Mouse (Mus musculus) myocyte (in vitro differentiated cells): ENCODE data around the gene Upf2. TPM values are rescaled to one million over a fixed set of nuclear protein-coding genes. Genes with fewer than 3 reads are reported as not detected.
"Not testable (repeated sequence)": the region's sequence is repeated elsewhere in the genome, so short reads cannot be mapped to it uniquely, and the experiment has no call there.

ENCODE experiments used
- H3K27me3 ChIP-seq: one replicate; pipeline ENCODE4 v1.6.1; 2011; ENCODE audit not compliant: control insufficient read depth, insufficient read depth, insufficient read length
- H3K36me3 ChIP-seq: one replicate; pipeline ENCODE4 v1.6.1; 2011; ENCODE audit not compliant: control insufficient read depth, insufficient read depth
- H3K4me2 ChIP-seq: one replicate; pipeline ENCODE4 v1.6.1; 2011; ENCODE audit warnings: low read depth, control low read depth
- H3K4me3 ChIP-seq: one replicate; pipeline ENCODE4 v1.5.1; 2011; ENCODE audit warnings: mild to moderate bottlenecking, control low read depth, moderate library complexity
- H3K79me2 ChIP-seq: one replicate; pipeline ENCODE4 v1.6.1; 2011; ENCODE audit not compliant: control insufficient read depth, insufficient read depth
- H3ac ChIP-seq: one replicate; pipeline ENCODE4 v1.6.1; 2011; ENCODE audit not compliant: control insufficient read depth, insufficient read length
- CEBPB ChIP-seq: IDR thresholded peaks from 2 replicates; pipeline ENCODE4 v1.6.1; 2011; ENCODE audit warnings: mild to moderate bottlenecking, moderate library complexity; ENCODE audit not compliant: poor library complexity, insufficient read depth, severe bottlenecking
- E2F4 ChIP-seq: IDR thresholded peaks from one replicate; pipeline ENCODE4 v1.6.1; 2011; ENCODE audit warnings: mild to moderate bottlenecking, control low read depth, moderate library complexity; ENCODE audit not compliant: insufficient read depth
- MAX ChIP-seq: IDR thresholded peaks from one replicate; pipeline ENCODE4 v1.6.1; 2011; ENCODE audit warnings: low read depth, mild to moderate bottlenecking, control low read depth
- MYOD1 ChIP-seq, 3 experiments: IDR thresholded peaks; one replicate each; pipeline ENCODE4 v1.6.1; 2011; ENCODE audit warnings: control low read depth in 2 of 3, low read depth in 2 of 3, mild to moderate bottlenecking in 2 of 3, moderate library complexity in 1 of 3; ENCODE audit not compliant: insufficient read length in 2 of 3, control insufficient read depth in 1 of 3
- MYOG ChIP-seq, 3 experiments: IDR thresholded peaks; one replicate each; pipeline ENCODE4 v1.6.1; 2011; ENCODE audit warnings: control low read depth in 2 of 3, low read depth in 2 of 3, mild to moderate bottlenecking in 2 of 3; ENCODE audit not compliant: insufficient read length in 2 of 3, control insufficient read depth in 1 of 3, insufficient read depth in 1 of 3
- POLR2A ChIP-seq: IDR thresholded peaks from one replicate; pipeline ENCODE4 v1.6.1; 2011; ENCODE audit warnings: low read depth, mild to moderate bottlenecking, control low read depth, moderate library complexity; ENCODE audit not compliant: insufficient read length
- POLR2AphosphoS2 ChIP-seq: IDR thresholded peaks from one replicate; pipeline ENCODE4 v1.6.1; 2011; ENCODE audit warnings: low read depth, control low read depth; ENCODE audit not compliant: insufficient read length
- REST ChIP-seq: IDR thresholded peaks from one replicate; pipeline ENCODE4 v1.6.1; 2011; ENCODE audit warnings: mild to moderate bottlenecking, control low read depth, moderate library complexity; ENCODE audit not compliant: insufficient read depth, insufficient read length
- SRF ChIP-seq: IDR thresholded peaks from one replicate; pipeline ENCODE4 v1.6.1; 2011; ENCODE audit warnings: low read depth; ENCODE audit not compliant: control insufficient read depth, insufficient read length
- TCF12 ChIP-seq: IDR thresholded peaks from one replicate; pipeline ENCODE4 v1.6.1; 2011; ENCODE audit warnings: mild to moderate bottlenecking, control low read depth; ENCODE audit not compliant: poor library complexity, insufficient read depth, severe bottlenecking
- TCF3 ChIP-seq: IDR thresholded peaks from one replicate; pipeline ENCODE4 v1.6.1; 2011; ENCODE audit warnings: low read depth, control low read depth; ENCODE audit not compliant: insufficient read length
- USF1 ChIP-seq: IDR thresholded peaks from one replicate; pipeline ENCODE4 v1.6.1; 2011; ENCODE audit warnings: low read depth, mild to moderate bottlenecking, control low read depth, moderate library complexity
- polyA plus RNA-seq: library from polyadenylated mRNA; unstranded; fragments of >200 nt; fragmentation: generic; extraction: Trizol; gene quantifications from one replicate; pipeline ENCODE4 v1.2.1, GENCODE M21; 2012; ENCODE audit warnings: missing spikeins

Upf2 gene
- polyA plus RNA-seq, 1 experiment = 3.8 TPM

DNA sequence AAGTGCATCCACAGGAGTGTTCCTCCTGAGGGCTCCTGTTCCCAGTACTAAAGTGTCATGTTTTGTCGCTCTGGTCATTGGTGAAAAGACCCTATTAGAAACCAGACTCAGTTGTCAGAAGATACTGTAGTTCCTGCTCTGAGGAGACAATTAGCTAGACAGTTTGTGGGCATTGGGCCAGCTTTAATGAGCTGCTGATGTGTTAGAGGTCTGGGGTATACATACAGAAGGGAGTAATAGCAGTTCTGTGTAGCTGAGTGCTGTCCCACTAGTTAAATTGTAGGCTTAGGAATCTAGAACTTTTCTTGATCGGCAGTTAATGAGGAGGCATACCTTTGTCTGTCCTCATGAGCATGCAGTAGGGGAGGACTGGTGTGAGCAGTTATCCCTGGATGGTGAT lies 11.0 kb downstream of the Upf2 start:
- H3K4me3 ChIP-seq = no peak overlapping the region
- no peak overlapping the region for H3ac ChIP-seq
- H3K27me3 ChIP-seq = no peaks in the 10 kb centered on the region
- no peak for TF ChIP-seq MYOG (IDR thresholded peaks at IDR 0.05; ENCODE audit: control insufficient read depth in 1 of 3, insufficient read depth in 1 of 3, insufficient read length in 2 of 3, low read depth in 2 of 3)
- TF ChIP-seq MYOD1 (IDR thresholded peaks at IDR 0.05; ENCODE audit: control insufficient read depth in 1 of 3, insufficient read length in 2 of 3, low read depth in 2 of 3) = no peak
- no peak for TF ChIP-seq POLR2AphosphoS2
- TF ChIP-seq REST = no peak
- TF ChIP-seq POLR2A = no peak
- TF ChIP-seq MAX = no peak
- TF ChIP-seq SRF = no peak
- no peak for TF ChIP-seq TCF3
- TF ChIP-seq CEBPB = no peak
- no peak for TF ChIP-seq TCF12
- TF ChIP-seq USF1 = no peak
- no peak for TF ChIP-seq E2F4
- H3K4me2 ChIP-seq = no peak overlapping the region
- peaks cover 51% of the 10 kb centered on the region for H3K79me2 ChIP-seq
- H3K36me3 ChIP-seq = peaks cover 39% of the 10 kb centered on the region

DNA sequence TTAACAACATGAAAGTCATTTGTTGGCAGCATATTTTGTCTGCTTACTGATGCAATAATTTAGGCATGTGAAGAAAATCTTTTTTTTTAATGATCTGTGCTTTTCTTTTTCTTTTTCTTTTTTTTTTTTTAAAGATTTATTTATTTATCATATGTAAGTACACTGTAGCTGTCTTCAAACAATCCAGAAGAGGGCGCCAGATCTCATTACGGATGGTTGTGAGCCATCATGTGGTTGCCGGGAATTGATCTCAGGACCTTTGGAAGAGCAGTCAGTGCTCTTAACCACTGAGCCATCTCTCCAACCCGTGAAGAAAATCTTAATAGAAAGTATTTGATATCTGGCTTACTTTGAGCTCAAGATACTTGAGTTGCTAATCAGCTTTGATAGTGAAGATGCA lies 12.5 kb downstream of the Upf2 start:
- H3K4me3 ChIP-seq, H3ac ChIP-seq, H3K4me2 ChIP-seq, H3K27me3 ChIP-seq: not testable (repeated sequence)
- Histone ChIP-seq H3K36me3 (peaks cover 28% of the 10 kb centered on the region), H3K79me2 (peaks cover 48% of the 10 kb centered on the region)

DNA sequence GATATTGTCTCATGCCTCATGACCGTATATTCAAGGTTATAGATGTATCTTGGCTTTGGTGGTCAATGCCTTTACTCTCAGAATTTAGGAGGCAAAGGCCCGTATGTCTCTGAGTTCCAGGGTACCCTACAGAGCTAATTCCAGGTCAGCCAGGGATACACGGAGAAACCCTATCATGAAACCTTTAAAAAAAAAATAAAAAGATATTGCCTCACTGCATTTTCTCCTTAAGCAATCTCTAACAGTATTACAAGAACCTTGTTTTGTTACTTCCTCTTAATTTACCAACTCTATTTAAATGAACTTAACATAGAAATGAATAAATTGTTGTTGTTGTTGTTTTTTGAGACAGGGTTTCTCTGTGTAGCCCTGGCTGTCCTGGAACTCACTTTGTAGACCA lies 14.7 kb downstream of the Upf2 start:
- peaks cover 52% of the 10 kb centered on the region for H3K79me2 ChIP-seq
- no peak overlapping the region for H3ac ChIP-seq
- TF ChIP-seq POLR2A (no peak), MYOG (IDR thresholded peaks at IDR 0.05; ENCODE audit: control insufficient read depth in 1 of 3, insufficient read depth in 1 of 3, insufficient read length in 2 of 3, low read depth in 2 of 3) (no peak), USF1 (no peak), CEBPB (no peak), SRF (no peak), MYOD1 (IDR thresholded peaks at IDR 0.05; ENCODE audit: control insufficient read depth in 1 of 3, insufficient read length in 2 of 3, low read depth in 2 of 3) (no peak), REST (no peak), MAX (no peak), TCF12 (no peak), POLR2AphosphoS2 (no peak), E2F4 (no peak), TCF3 (no peak)
- H3K27me3 ChIP-seq = no peaks in the 10 kb centered on the region
- peaks cover 22% of the 10 kb centered on the region for H3K36me3 ChIP-seq
- H3K4me3 ChIP-seq = no peak overlapping the region
- H3K4me2 ChIP-seq = no peak overlapping the region

DNA sequence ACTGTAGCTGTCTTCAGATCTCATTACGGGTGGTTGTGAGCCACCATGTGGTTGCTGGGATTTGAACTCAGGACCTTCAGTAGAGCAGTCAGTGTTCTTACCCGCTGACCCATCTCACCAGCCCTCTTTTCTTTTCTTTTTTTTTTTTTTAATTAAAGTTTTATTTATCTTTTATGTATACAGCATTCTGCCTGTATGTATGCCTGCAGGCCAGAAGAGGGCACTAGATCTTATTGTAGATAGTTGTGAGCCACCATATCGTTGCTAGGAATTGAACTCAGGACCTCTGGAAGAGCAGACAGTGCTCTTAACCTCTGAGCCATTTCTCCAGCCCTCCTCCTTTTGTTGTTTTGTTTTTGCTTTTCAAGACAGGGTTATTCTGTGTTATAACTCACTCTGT lies 19.4 kb downstream of the Upf2 start:
- peaks cover 30% of the 10 kb centered on the region for H3K79me2 ChIP-seq
- H3K36me3 ChIP-seq, H3K4me2 ChIP-seq, H3K27me3 ChIP-seq, H3ac ChIP-seq, H3K4me3 ChIP-seq: not testable (repeated sequence)

DNA sequence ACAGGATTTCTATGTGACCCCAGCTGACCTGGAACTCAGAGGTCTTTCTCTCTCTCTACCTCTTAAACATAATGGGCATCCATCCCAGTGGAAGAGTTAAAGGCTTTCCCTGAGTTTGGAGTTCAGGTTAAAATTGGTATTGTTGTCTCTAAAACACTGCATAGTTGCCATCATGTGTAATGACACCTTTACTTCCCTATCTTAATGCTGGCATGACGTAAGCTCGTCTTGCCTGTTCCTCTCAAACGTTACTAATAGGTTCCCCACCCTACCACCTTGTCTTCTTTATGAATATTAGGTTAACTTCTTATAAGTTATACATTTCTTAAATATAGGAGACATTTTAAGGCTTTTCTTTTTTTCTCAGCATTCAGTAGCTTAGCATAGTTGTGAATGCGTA lies 26.3 kb downstream of the Upf2 start:
- Histone ChIP-seq H3K27me3 (no peaks in the 10 kb centered on the region), H3K4me2 (no peak overlapping the region), H3K79me2 (no peaks in the 10 kb centered on the region), H3ac (no peak overlapping the region), H3K36me3 (peaks cover 22% of the 10 kb centered on the region), H3K4me3 (no peak overlapping the region)
- TF ChIP-seq REST (no peak), CEBPB (no peak), POLR2A (no peak), SRF (no peak), E2F4 (no peak), USF1 (no peak), MYOG (IDR thresholded peaks at IDR 0.05; ENCODE audit: control insufficient read depth in 1 of 3, insufficient read depth in 1 of 3, insufficient read length in 2 of 3, low read depth in 2 of 3) (no peak), TCF3 (no peak), TCF12 (no peak), MAX (no peak), POLR2AphosphoS2 (no peak), MYOD1 (IDR thresholded peaks at IDR 0.05; ENCODE audit: control insufficient read depth in 1 of 3, insufficient read length in 2 of 3, low read depth in 2 of 3) (no peak)
